Mouse (Mus musculus) liver, embryonic 14.5 days (tissue): Measurements from ENCODE around the gene Lgals8. TPM values are rescaled to one million over a fixed set of nuclear protein-coding genes. Genes with fewer than 3 reads are reported as not detected.
A peak's percentile ranks its signal among the peaks of the same experiment; 100 is the strongest.
"Not testable (repeated sequence)": the region's sequence is repeated elsewhere in the genome, so short reads cannot be mapped to it uniquely, and the experiment has no call there.

Experiments used
- ATAC-seq: fragments of 200-750 bp; cut with Nextera tagmentation; 2 replicates; pipeline ENCODE4 v1.8.0; 2017; ENCODE audit warnings: moderate number of reproducible peaks, mild to moderate bottlenecking, moderate library complexity; ENCODE audit not compliant: insufficient read depth
- DNase-seq, 3 experiments: peaks; one replicate each; pipeline ENCODE4 v3.0.0-alpha.2; 2012 to 2013; ENCODE audit warnings: low read depth in 3 of 3, low spot score in 3 of 3
- H3K27ac ChIP-seq: fragments of 300-500 bp; sonication (generic); 2 replicates; pipeline ENCODE4 v1.5.1; 2014; ENCODE audit warnings: moderate library complexity, mild to moderate bottlenecking, control low read depth, inconsistent platforms
- H3K27me3 ChIP-seq: fragments of 300-500 bp; sonication (generic); 2 replicates; pipeline ENCODE4 v1.6.1; 2014; ENCODE audit warnings: mild to moderate bottlenecking, low read length, moderate library complexity; ENCODE audit not compliant: control insufficient read depth, insufficient read depth
- H3K36me3 ChIP-seq: fragments of 300-500 bp; sonication (generic); replicated peaks from 2 replicates; pipeline ENCODE4 v1.6.1; 2014; ENCODE audit warnings: low read depth; ENCODE audit not compliant: control insufficient read depth, insufficient read depth
- H3K4me1 ChIP-seq, 2 experiments: fragments of 200-500 bp in 1 of 2; fragments of 300-500 bp in 1 of 2; sonication (generic) in 1 of 2; replicated peaks; 2 replicates each; pipeline ENCODE4 v1.6.1; 2012 to 2014; ENCODE audit warnings: antibody characterized with exemption in 1 of 2, inconsistent platforms in 1 of 2, low read length in 1 of 2; ENCODE audit not compliant: control insufficient read depth in 2 of 2, insufficient read depth in 2 of 2
- H3K4me2 ChIP-seq: fragments of 300-500 bp; sonication (generic); 2 replicates; pipeline ENCODE4 v1.6.1; 2014; ENCODE audit warnings: low read depth, mild to moderate bottlenecking, control low read depth, moderate library complexity
- H3K4me3 ChIP-seq, 2 experiments: fragments of 200-500 bp in 1 of 2; fragments of 300-500 bp in 1 of 2; sonication (generic) in 1 of 2; 2 replicates each; pipeline ENCODE4 v1.5.1; 2012 to 2014; ENCODE audit warnings: low read depth in 2 of 2, low read length in 2 of 2, mild to moderate bottlenecking in 2 of 2, control low read depth in 1 of 2, inconsistent platforms in 1 of 2, moderate library complexity in 1 of 2; ENCODE audit not compliant: insufficient read depth in 1 of 2
- H3K9ac ChIP-seq: fragments of 300-500 bp; sonication (generic); replicated peaks from 2 replicates; pipeline ENCODE4 v1.6.1; 2014; ENCODE audit warnings: mild to moderate bottlenecking, control low read depth, moderate library complexity
- H3K9me3 ChIP-seq: fragments of 300-500 bp; sonication (generic); 2 replicates; pipeline ENCODE4 v1.6.1; 2016; ENCODE audit warnings: low read length, mixed read lengths; ENCODE audit not compliant: control insufficient read depth
- CTCF ChIP-seq: IDR thresholded peaks from 2 replicates; pipeline ENCODE4 v1.5.1; 2016; ENCODE audit warnings: antibody characterized with exemption, low read depth, control low read depth
- EP300 ChIP-seq: IDR thresholded peaks from 2 replicates; pipeline ENCODE4 v1.6.1; 2016; ENCODE audit warnings: antibody characterized with exemption, low read depth
- WGBS: fragments of 180-500 bp; shearing (Covaris S2); extraction: QIAGEN DNeasy Blood & Tissue Kit; methylation state at CpG from one replicate; pipeline ENCODE4 v1.1.7; 2014; ENCODE audit not compliant: insufficient replicate concordance; 5-methylcytosine and 5-hydroxymethylcytosine counted together
- polyA plus RNA-seq, 2 experiments: library from polyadenylated mRNA; depleted of rRNA in 1 of 2; stranded (reverse) in 1 of 2; unstranded in 1 of 2; fragments of >200 nt; fragmentation: Nextera tagmentation in 1 of 2; extraction: Ambion mirVana in 1 of 2; gene quantifications; 2 replicates each; pipeline versions ENCODE4 v1.2.1 to v1.2.3; 2012 to 2014

Lgals8 gene
- polyA plus RNA-seq, 2 experiments, result 12.7 TPM

DNA sequence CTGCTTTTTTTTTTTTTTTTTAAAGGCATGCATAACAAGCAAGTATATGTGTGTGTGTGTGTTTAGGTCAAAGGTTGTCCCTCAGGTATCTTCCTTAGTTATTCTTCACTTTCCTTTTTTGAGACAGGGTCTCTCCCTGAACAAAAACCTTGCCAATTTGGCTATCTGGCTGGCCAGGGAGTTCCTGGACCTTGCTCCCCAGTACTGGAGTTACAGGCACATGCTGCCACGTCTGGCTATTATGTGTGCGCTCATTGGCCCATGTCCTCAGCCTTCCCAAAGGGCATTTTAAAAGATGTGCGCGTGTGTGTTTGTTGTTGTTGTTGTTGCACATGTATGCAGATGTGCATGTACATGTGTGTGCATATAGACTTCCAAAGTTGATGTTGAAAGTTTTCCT is 12.1 kb upstream of the Lgals8 start:
- TF ChIP-seq CTCF (no peak), EP300 (no peak)
- WGBS, result 79% methylated on average over 4 of the region's 4 CpGs
- no peaks in the 10 kb centered on the region for H3K9me3 ChIP-seq
- H3K27ac ChIP-seq, result no peak overlapping the region
- no peak for ATAC-seq
- H3K27me3 ChIP-seq, result no peaks in the 10 kb centered on the region
- no peak overlapping the region for H3K9ac ChIP-seq
- peaks cover 0 to 3% of the 10 kb centered on the region in 2 experiments; a peak in 1 of 4 replicates for H3K4me1 ChIP-seq
- DNase-seq, result no peak
- no peak overlapping the region for H3K4me2 ChIP-seq
- H3K4me3 ChIP-seq, result no peak overlapping the region
- no peaks in the 10 kb centered on the region for H3K36me3 ChIP-seq

DNA sequence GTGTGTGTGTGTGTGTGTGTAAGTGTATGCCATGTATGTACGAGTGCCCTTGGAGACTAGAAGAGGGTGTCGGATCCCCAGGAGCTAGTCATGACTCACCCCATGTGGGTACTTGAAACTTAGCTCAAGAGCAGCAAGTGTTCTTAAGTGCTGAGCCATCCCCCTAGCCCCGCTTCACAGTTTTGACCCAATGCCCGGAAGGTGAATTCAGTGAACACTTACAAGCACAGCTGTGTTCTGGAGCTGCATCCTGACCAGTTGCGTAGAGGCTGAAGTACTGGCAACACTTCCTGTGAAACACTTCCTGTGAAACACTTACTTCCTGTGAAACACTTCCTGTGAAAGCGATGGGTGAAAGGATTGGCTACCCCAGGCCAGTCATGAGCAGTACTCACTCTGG is 10.5 kb upstream of the Lgals8 start:
- Histone ChIP-seq H3K4me1 (peaks cover 0 to 3% of the 10 kb centered on the region in 2 experiments; a peak in 1 of 4 replicates), H3K27me3 (no peaks in the 10 kb centered on the region), H3K27ac (no peak overlapping the region), H3K36me3 (no peaks in the 10 kb centered on the region), H3K4me2 (no peak overlapping the region), H3K4me3 (no peak overlapping the region), H3K9ac (no peak overlapping the region), H3K9me3 (no peaks in the 10 kb centered on the region)
- TF ChIP-seq CTCF (no peak), EP300 (no peak)
- WGBS, result 62% methylated on average over 6 of the region's 6 CpGs
- ATAC-seq (no peak), DNase-seq (no peak)

DNA sequence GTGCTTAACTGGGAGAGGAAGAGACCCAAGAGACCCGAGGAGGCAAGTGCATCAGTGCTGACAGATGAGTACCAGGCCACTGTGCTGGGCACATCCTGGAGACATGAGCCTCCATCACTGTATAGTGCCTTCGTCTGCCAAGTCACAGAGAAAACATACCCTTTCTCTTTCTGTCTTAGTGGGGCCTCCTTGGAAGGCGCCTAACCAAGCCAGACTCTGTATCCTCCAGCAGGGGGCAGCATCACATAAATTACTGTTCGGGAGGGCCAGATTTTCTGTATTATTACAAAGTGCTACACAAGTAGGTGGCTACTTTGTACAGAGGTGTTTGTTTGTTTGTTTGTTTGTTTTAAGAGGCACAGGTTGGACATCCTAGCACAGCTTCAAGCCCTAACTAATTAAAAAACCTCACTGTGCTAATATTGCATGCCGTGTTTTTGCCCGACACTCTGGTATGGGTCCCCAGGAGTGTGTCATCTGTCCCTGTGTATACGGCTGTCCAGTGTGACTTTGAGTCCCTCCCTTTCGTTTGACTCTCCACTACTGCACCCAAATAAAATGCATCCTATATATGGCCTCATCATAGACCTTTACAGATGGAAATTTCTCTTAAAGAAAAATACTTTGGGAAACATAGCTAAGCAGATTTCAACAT is 9.1 kb upstream of the Lgals8 start:
- no peak for TF ChIP-seq EP300
- peak; percentile 78 for TF ChIP-seq CTCF
- Histone ChIP-seq H3K4me2 (no peak overlapping the region), H3K27me3 (no peaks in the 10 kb centered on the region), H3K4me3 (no peak overlapping the region), H3K36me3 (no peaks in the 10 kb centered on the region), H3K9me3 (no peaks in the 10 kb centered on the region), H3K27ac (no peak overlapping the region), H3K9ac (no peak overlapping the region), H3K4me1 (peaks cover 0 to 8% of the 10 kb centered on the region in 2 experiments; a peak in 2 of 4 replicates)
- ATAC-seq, result no peak
- 34% methylated on average over 8 of the region's 8 CpGs for WGBS
- DNase-seq, result peak; percentile 25 to 42 (median 26)

DNA sequence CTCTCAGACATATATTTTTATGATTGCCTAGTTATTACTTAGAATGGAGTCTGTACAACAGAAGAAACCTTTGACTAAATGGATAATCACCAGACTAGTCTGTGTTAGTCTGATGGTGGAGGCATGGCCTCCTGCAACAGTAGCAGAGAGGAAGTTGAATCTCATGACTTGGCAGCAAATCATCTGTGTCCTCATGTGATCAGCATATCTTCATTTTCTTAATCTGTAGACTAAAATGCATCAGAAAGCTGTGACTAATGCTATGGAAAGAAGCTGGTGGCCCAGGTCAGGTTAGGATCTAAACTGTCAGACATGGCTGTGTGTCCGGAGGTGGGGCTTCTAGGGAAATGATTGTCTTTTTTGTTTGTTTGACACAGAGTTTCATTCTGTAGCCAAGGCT is 3.7 kb upstream of the Lgals8 start:
- Histone ChIP-seq H3K4me2 (no peak overlapping the region), H3K4me3 (no peak overlapping the region), H3K27me3 (no peaks in the 10 kb centered on the region), H3K9me3 (no peaks in the 10 kb centered on the region), H3K4me1 (peaks cover 0 to 5% of the 10 kb centered on the region in 2 experiments; a peak in 2 of 4 replicates), H3K9ac (no peak overlapping the region), H3K27ac (no peak overlapping the region), H3K36me3 (no peaks in the 10 kb centered on the region)
- 47% methylated on average over 1 of the region's 1 CpGs for WGBS
- no peak for DNase-seq
- ATAC-seq, result no peak
- TF ChIP-seq EP300 (no peak), CTCF (no peak)

DNA sequence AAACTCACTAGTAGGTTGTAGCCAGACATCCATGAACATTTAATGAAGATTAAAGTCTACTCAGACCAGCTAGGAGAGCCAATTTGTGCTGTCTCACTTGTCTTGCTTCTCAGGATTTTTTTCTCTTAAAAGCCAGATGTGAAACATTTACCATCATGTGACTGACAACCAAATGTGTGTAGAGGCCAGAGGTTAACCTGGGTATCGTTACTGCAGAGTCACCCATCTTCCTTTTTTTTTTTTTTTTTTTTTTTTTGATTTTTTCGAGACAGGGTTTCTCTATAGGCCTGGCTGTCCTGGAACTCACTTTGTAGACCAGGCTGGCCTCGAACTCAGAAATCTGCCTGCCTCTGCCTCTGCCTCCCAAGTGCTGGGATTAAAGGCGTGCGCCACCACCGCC is 585 bp downstream of the Lgals8 start:
- H3K27me3 ChIP-seq, DNase-seq, H3K36me3 ChIP-seq, ATAC-seq, H3K4me3 ChIP-seq, H3K9ac ChIP-seq, H3K9me3 ChIP-seq, H3K4me2 ChIP-seq, H3K27ac ChIP-seq: not testable (repeated sequence)
- WGBS, result 68% methylated on average over 6 of the region's 6 CpGs
- H3K4me1 ChIP-seq, result peaks cover 0 to 12% of the 10 kb centered on the region in 2 experiments; a peak in 3 of 4 replicates
